Mouse (Mus musculus) MEL (cell line): Measurements from ENCODE around the gene Spatc1l.

Experiments used
- CHD2 ChIP-seq: IDR thresholded peaks from 2 replicates; pipeline ENCODE4 v1.6.1; 2011; ENCODE audit warnings: low read length, improper control_type of control experiment
- CTCF ChIP-seq, 3 experiments: IDR thresholded peaks in 2 of 3; conservative IDR thresholded peaks in 1 of 3; 2 replicates each; pipeline ENCODE4 v1.5.1; 2011 to 2012; ENCODE audit warnings: low read length in 3 of 3, low read depth in 2 of 3, mild to moderate bottlenecking in 2 of 3, improper control_type of control experiment in 1 of 3, inconsistent platforms in 1 of 3, mixed read lengths in 1 of 3, moderate library complexity in 1 of 3; ENCODE audit not compliant: control insufficient read depth in 1 of 3, insufficient read depth in 1 of 3, poor library complexity in 1 of 3, severe bottlenecking in 1 of 3
- GATA1 ChIP-seq: IDR thresholded peaks from 2 replicates; pipeline ENCODE4 v1.6.1; 2011; ENCODE audit warnings: low read depth, low read length, improper control_type of control experiment
- HCFC1 ChIP-seq: IDR thresholded peaks from 2 replicates; pipeline ENCODE4 v1.6.1; 2012; ENCODE audit warnings: low read depth, mild to moderate bottlenecking, inconsistent platforms, low read length, improper control_type of control experiment, moderate library complexity
- MAFK ChIP-seq: IDR thresholded peaks from 2 replicates; pipeline ENCODE4 v1.6.1; 2011; ENCODE audit warnings: low read depth, mild to moderate bottlenecking, low read length, improper control_type of control experiment, borderline replicate concordance
- MAZ ChIP-seq: IDR thresholded peaks from 2 replicates; pipeline ENCODE4 v1.6.1; 2012; ENCODE audit warnings: low read depth, mild to moderate bottlenecking, inconsistent platforms, low read length, improper control_type of control experiment
- NELFE ChIP-seq: IDR thresholded peaks from 2 replicates; pipeline ENCODE4 v1.6.1; 2011; ENCODE audit warnings: low read depth, low read length, improper control_type of control experiment
- NRF1 ChIP-seq: IDR thresholded peaks from 2 replicates; pipeline ENCODE4 v1.6.1; 2014; ENCODE audit warnings: low read depth, mild to moderate bottlenecking, inconsistent platforms, low read length, improper control_type of control experiment, moderate library complexity; ENCODE audit not compliant: poor library complexity, insufficient read depth, severe bottlenecking
- POLR2A ChIP-seq, 2 experiments: IDR thresholded peaks; 2 replicates each; pipeline ENCODE4 v1.6.1; 2011 to 2012; ENCODE audit warnings: low read length in 2 of 2, mild to moderate bottlenecking in 2 of 2, control low read depth in 1 of 2, improper control_type of control experiment in 1 of 2, low read depth in 1 of 2, moderate library complexity in 1 of 2; ENCODE audit not compliant: control insufficient read depth in 1 of 2, insufficient read depth in 1 of 2, poor library complexity in 1 of 2
- POLR2AphosphoS2 ChIP-seq: IDR thresholded peaks from 2 replicates; pipeline ENCODE4 v1.6.1; 2011; ENCODE audit warnings: low read length, improper control_type of control experiment
- POLR2AphosphoS5 ChIP-seq: IDR thresholded peaks from 2 replicates; pipeline ENCODE4 v1.6.1; 2012; ENCODE audit warnings: low read depth, borderline replicate concordance, mild to moderate bottlenecking, inconsistent platforms, low read length, moderate library complexity, mixed read lengths
- RAD21 ChIP-seq: IDR thresholded peaks from 2 replicates; pipeline ENCODE4 v1.6.1; 2011; ENCODE audit warnings: mild to moderate bottlenecking, low read depth, low read length, improper control_type of control experiment
- ZNF384 ChIP-seq: IDR thresholded peaks from 2 replicates; pipeline ENCODE4 v1.6.1; 2012; ENCODE audit warnings: low read depth, mild to moderate bottlenecking, inconsistent platforms, low read length, improper control_type of control experiment

GRCm38 (mm10) chr10:76576920-76577319, 14.8 kb downstream of the Spatc1l start:
- TF ChIP-seq HCFC1 (no peak), POLR2AphosphoS5 (no peak), POLR2AphosphoS2 (no peak), CHD2 (no peak), MAFK (no peak), RAD21 (no peak), NRF1 (no peak), CTCF (IDR thresholded peaks at IDR 0.05 in 2 of 3, conservative IDR thresholded peaks at IDR 0.05 in 1 of 3; ENCODE audit: control insufficient read depth in 1 of 3, insufficient read depth in 1 of 3, low read depth in 2 of 3, low read length in 3 of 3, poor library complexity in 1 of 3, severe bottlenecking in 1 of 3) (no peak), POLR2A (IDR thresholded peaks at IDR 0.05; ENCODE audit: control insufficient read depth in 1 of 2, insufficient read depth in 1 of 2, low read depth in 1 of 2, low read length in 2 of 2, poor library complexity in 1 of 2) (no peak), NELFE (no peak), GATA1 (no peak), ZNF384 (no peak), MAZ (no peak)
